Mouse (Mus musculus): ENCODE measurements around the gene Zfp641. TPM values are rescaled to one million over a fixed set of nuclear protein-coding genes. Genes with fewer than 3 reads are reported as not detected.

The Zfp641 gene
- 10 to 100 TPM in 1 of 2 experiments, 1 to 10 TPM in 1; 9.5 to 14.4 TPM for total RNA-seq (2021)
- long read RNA-seq, experiment 1, full-length matches to known transcripts: 20 of 33 reads
- long read RNA-seq, experiment 1, partial matches to known transcripts: 6 of 33 reads
- long read RNA-seq, experiment 1, other reads (novel, unspliced or antisense): 7 of 33 reads
- long read RNA-seq, experiment 2, full-length matches to known transcripts: 7 of 14 reads
- long read RNA-seq, experiment 2, partial matches to known transcripts: 1 of 14 reads
- long read RNA-seq, experiment 2, other reads (novel, unspliced or antisense): 6 of 14 reads

GRCm38 (mm10) chr15:98295628-98296551, at the start of gene Zfp641:
TSS of gene Zfp641 (minus strand) at chr15:98296161.
- DNase-seq (ENCODE audit: low spot score): peak; percentile 67

GRCm38 (mm10) chr15:98340887-98341286, 44.9 kb upstream of the Zfp641 start, which contains the start of gene Olfr284:
TSS of gene Olfr284 (minus strand) at chr15:98340987.
- no peak for DNase-seq (ENCODE audit: low spot score)

GRCm38 (mm10) chr15:98317177-98317724, 21.3 kb upstream of the Zfp641 start, which contains the start of gene Olfr285:
TSS of gene Olfr285 (minus strand) at chr15:98317353.
- no peak for DNase-seq (ENCODE audit: low spot score)

- DNase-seq (ENCODE audit: low spot score): no peak
Measured at GRCm38 (mm10) chr15:98315703-98316102, 19.7 kb upstream of the Zfp641 start.

GRCm38 (mm10) chr15:98293651-98294050, 2.3 kb downstream of the Zfp641 start:
- no peak for DNase-seq (ENCODE audit: low spot score)

- peak; percentile 78 for DNase-seq (ENCODE audit: low spot score)
Measured at GRCm38 (mm10) chr15:98288566-98288965, 7.4 kb downstream of the Zfp641 start.

- no peak for DNase-seq (ENCODE audit: low spot score)
Measured at GRCm38 (mm10) chr15:98286418-98286817, 9.5 kb downstream of the Zfp641 start.

GRCm38 (mm10) chr15:98257776-98258175, 38.2 kb downstream of the Zfp641 start:
- no peak for DNase-seq (ENCODE audit: low spot score)

- no peak for DNase-seq (ENCODE audit: low spot score)
Measured at GRCm38 (mm10) chr15:98257193-98257592, 38.8 kb downstream of the Zfp641 start, which contains the start of gene H1fnt. TSS of gene H1fnt (minus strand) at chr15:98257293.

GRCm38 (mm10) chr15:98256271-98256670, 39.7 kb downstream of the Zfp641 start:
- peak; percentile 11 for DNase-seq (ENCODE audit: low spot score)

Other genes with a start within 250 kb of the Zfp641 start
- 1,000 to 10,000 TPM; 2,870 to 2,899 TPM for gene Pfkm, start 203.6 kb downstream of the Zfp641 start, total RNA-seq (2021)
- 1 to 10 TPM; 6.1 to 6.3 TPM for gene Senp1, start 202.4 kb downstream of the Zfp641 start, total RNA-seq (2021)
- 100 to 1,000 TPM; 113 to 114 TPM for gene Asb8, start 130.5 kb downstream of the Zfp641 start, total RNA-seq (2021)
- gene Ccdc184, start 129.0 kb downstream of the Zfp641 start, total RNA-seq (2021): not detected
- not detected for gene Olfr288, start 100.6 kb downstream of the Zfp641 start, total RNA-seq (2021)
- gene Gm44579, start 75.2 kb downstream of the Zfp641 start, total RNA-seq (2021): not detected
- not detected for gene Olfr287, start 75.1 kb downstream of the Zfp641 start, total RNA-seq (2021)
- not detected for gene Olfr286, start 61.7 kb downstream of the Zfp641 start, total RNA-seq (2021)
- gene H1fnt, start 38.9 kb downstream of the Zfp641 start, total RNA-seq (2021): not detected
- gene Olfr285, start 21.2 kb upstream of the Zfp641 start, total RNA-seq (2021): not detected
- gene Olfr284, start 44.8 kb upstream of the Zfp641 start, total RNA-seq (2021): not detected
- gene Olfr283, start 84.8 kb upstream of the Zfp641 start, total RNA-seq (2021): not detected
- gene Olfr282, start 135.1 kb upstream of the Zfp641 start, total RNA-seq (2021): not detected
- not detected for gene Olfr281, start 156.4 kb upstream of the Zfp641 start, total RNA-seq (2021)
- gene OR5BS1P, start 173.7 kb upstream of the Zfp641 start, total RNA-seq (2021): not detected
- gene Lalba, start 186.6 kb upstream of the Zfp641 start, total RNA-seq (2021): not detected
- gene Olfr279, start 196.2 kb upstream of the Zfp641 start, total RNA-seq (2021): not detected
- gene Kansl2, start 238.1 kb upstream of the Zfp641 start, total RNA-seq (2021): 10 to 100 TPM; 60.8 to 60.9 TPM